Mouse (Mus musculus): ENCODE data around the gene Rabep1.
A peak's percentile ranks its signal among the peaks of the same experiment; 100 is the strongest.

Rabep1 gene

GRCm38 (mm10) chr11:70973947-70974346, 129.4 kb downstream of the Rabep1 start:
- DNase-seq (ENCODE audit: low read depth, low spot score), result no peak

- no peak for DNase-seq (ENCODE audit: low read depth, low spot score)
Measured at GRCm38 (mm10) chr11:70975193-70975592, 130.6 kb downstream of the Rabep1 start.

GRCm38 (mm10) chr11:70977293-70977692, 132.7 kb downstream of the Rabep1 start:
- DNase-seq (ENCODE audit: low read depth, low spot score), result no peak

- no peak for DNase-seq (ENCODE audit: low read depth, low spot score)
Measured at GRCm38 (mm10) chr11:70980232-70980631, 135.7 kb downstream of the Rabep1 start.

- no peak for DNase-seq (ENCODE audit: low read depth, low spot score)
Measured at GRCm38 (mm10) chr11:70980751-70981510, 136.4 kb downstream of the Rabep1 start.

- no peak for DNase-seq (ENCODE audit: low read depth, low spot score)
Measured at GRCm38 (mm10) chr11:70982030-70982429, 137.5 kb downstream of the Rabep1 start.

GRCm38 (mm10) chr11:70982557-70983228, 138.1 kb downstream of the Rabep1 start, which contains the start of gene C1qbp:
Gene C1qbp (minus strand): TSS chr11:70983026.
- DNase-seq (ENCODE audit: low read depth, low spot score), result peak; percentile 85
